Mouse (Mus musculus) right cerebral cortex, adult 18-20 months (tissue): ENCODE results near the gene Fam24b.

Experiments
- DNase-seq: peaks from one replicate; pipeline ENCODE4 v3.0.0; 2022; ENCODE audit warnings: mixed read lengths

Fam24b gene

GRCm38 (mm10) chr7:131329416-131329815 is at the start of gene Fam24b:
TSS of gene Fam24b (minus strand) at chr7:131329516.
- DNase-seq = no peak

GRCm38 (mm10) chr7:131371880-131372651 is 42.8 kb upstream of the Fam24b start:
- no peak for DNase-seq

GRCm38 (mm10) chr7:131371470-131371860 is 42.1 kb upstream of the Fam24b start:
- no peak for DNase-seq

- peak; percentile 92 for DNase-seq
Measured at GRCm38 (mm10) chr7:131370648-131371469, 41.5 kb upstream of the Fam24b start, which contains the start of gene Pstk. TSS of gene Pstk (plus strand) at chr7:131371141.

GRCm38 (mm10) chr7:131364131-131364530 is 34.8 kb upstream of the Fam24b start:
- DNase-seq = no peak

- DNase-seq = peak; percentile 96
Measured at GRCm38 (mm10) chr7:131362615-131363300, 33.4 kb upstream of the Fam24b start, which contains the start of gene 2310057M21Rik. TSS of gene 2310057M21Rik (minus strand) at chr7:131362759.

- DNase-seq = no peak
Measured at GRCm38 (mm10) chr7:131362269-131362614, 32.9 kb upstream of the Fam24b start.

GRCm38 (mm10) chr7:131356105-131356504 is 26.8 kb upstream of the Fam24b start:
- no peak for DNase-seq

- no peak for DNase-seq
Measured at GRCm38 (mm10) chr7:131345856-131346541, 16.7 kb upstream of the Fam24b start.

- DNase-seq = no peak
Measured at GRCm38 (mm10) chr7:131337502-131338068, 8.3 kb upstream of the Fam24b start.

GRCm38 (mm10) chr7:131333564-131333963 is 4.2 kb upstream of the Fam24b start, which contains the start of gene Fam24a:
TSS of gene Fam24a (plus strand) at chr7:131333864.
- DNase-seq = no peak

GRCm38 (mm10) chr7:131331688-131332087 is 2.4 kb upstream of the Fam24b start:
- no peak for DNase-seq

- no peak for DNase-seq
Measured at GRCm38 (mm10) chr7:131327054-131327453, 2.3 kb downstream of the Fam24b start.

- no peak for DNase-seq
Measured at GRCm38 (mm10) chr7:131322192-131322591, 7.1 kb downstream of the Fam24b start, which contains the start of gene Cuzd1. TSS of gene Cuzd1 (minus strand) at chr7:131322292.

GRCm38 (mm10) chr7:131318340-131318739 is 11.0 kb downstream of the Fam24b start:
- no peak for DNase-seq

GRCm38 (mm10) chr7:131317587-131317986 is 11.7 kb downstream of the Fam24b start:
- no peak for DNase-seq

GRCm38 (mm10) chr7:131314493-131314892 is 14.8 kb downstream of the Fam24b start:
- no peak for DNase-seq

- no peak for DNase-seq
Measured at GRCm38 (mm10) chr7:131306733-131307132, 22.6 kb downstream of the Fam24b start.

GRCm38 (mm10) chr7:131303340-131303739 is 26.0 kb downstream of the Fam24b start:
- DNase-seq = no peak

GRCm38 (mm10) chr7:131297151-131297550 is 32.2 kb downstream of the Fam24b start:
- DNase-seq = no peak
